Mouse (Mus musculus): ENCODE data around the gene Atg4d. TPM values are rescaled to one million over a fixed set of nuclear protein-coding genes. Genes with fewer than 3 reads are reported as not detected.
"Not testable (repeated sequence)": the region's sequence is repeated elsewhere in the genome, so short reads cannot be mapped to it uniquely, and the experiment has no call there.

Gene Atg4d
- polyA plus RNA-seq, 1 experiment from 2014 or later, result 31.9 TPM

GRCm38 (mm10) chr9:21321513-21321835, 56.4 kb downstream of the Atg4d start:
- Histone ChIP-seq H3K36me3 (ENCODE audit: control insufficient read depth, insufficient read depth, low read length) (no peaks in the 10 kb centered on the region), H3K27ac (replicated peaks; ENCODE audit: low read depth, low read length) (no peak overlapping the region), H3K9me3 (ENCODE audit: control insufficient read depth, low read length) (no peaks in the 10 kb centered on the region), H3K4me2 (ENCODE audit: low read depth, severe bottlenecking) (peak overlapping the region; percentile 61), H3K4me1 (ENCODE audit: control insufficient read depth, insufficient read depth, low read length) (peaks cover 10% of the 10 kb centered on the region), H3K27me3 (ENCODE audit: control insufficient read depth, insufficient read depth, low read length) (no peaks in the 10 kb centered on the region), H3K9ac (ENCODE audit: low read length) (peak overlapping the region; percentile 76), H3K4me3 (ENCODE audit: low read depth, low read length) (peak overlapping the region; percentile 76)
- DNase-seq (ENCODE audit: low spot score), result no peak
- ATAC-seq (ENCODE audit: insufficient number of reproducible peaks, low FRiP score, low TSS enrichment, low read depth), result no peak
- 14% methylated on average over 6 of the region's 6 CpGs for whole genome bisulfite sequencing

- H3K27ac ChIP-seq (replicated peaks; ENCODE audit: low read depth, low read length), result no peak overlapping the region
- DNase-seq (ENCODE audit: low spot score), result no peak
- H3K36me3 ChIP-seq (ENCODE audit: control insufficient read depth, insufficient read depth, low read length), result no peaks in the 10 kb centered on the region
- no peak for ATAC-seq (ENCODE audit: insufficient number of reproducible peaks, low FRiP score, low TSS enrichment, low read depth)
- no peak overlapping the region for H3K9ac ChIP-seq (ENCODE audit: low read length)
- H3K4me3 ChIP-seq (ENCODE audit: low read depth, low read length), result no peak overlapping the region
- H3K9me3 ChIP-seq (ENCODE audit: control insufficient read depth, low read length), result no peaks in the 10 kb centered on the region
- no peak overlapping the region for H3K4me2 ChIP-seq (ENCODE audit: low read depth, severe bottlenecking)
- H3K27me3 ChIP-seq (ENCODE audit: control insufficient read depth, insufficient read depth, low read length), result no peaks in the 10 kb centered on the region
- peaks cover 10% of the 10 kb centered on the region for H3K4me1 ChIP-seq (ENCODE audit: control insufficient read depth, insufficient read depth, low read length)
- WGBS, result 86% methylated on average over 19 of the region's 19 CpGs
Measured at GRCm38 (mm10) chr9:21322211-21322916, 57.3 kb downstream of the Atg4d start.

- not testable (repeated sequence) for H3K36me3 ChIP-seq (ENCODE audit: control insufficient read depth, insufficient read depth, low read length); H3K9ac ChIP-seq (ENCODE audit: low read length); H3K9me3 ChIP-seq (ENCODE audit: control insufficient read depth, low read length); H3K4me2 ChIP-seq (ENCODE audit: low read depth, severe bottlenecking); H3K4me3 ChIP-seq (ENCODE audit: low read depth, low read length); DNase-seq (ENCODE audit: low spot score); ATAC-seq (ENCODE audit: insufficient number of reproducible peaks, low FRiP score, low TSS enrichment, low read depth); H3K27me3 ChIP-seq (ENCODE audit: control insufficient read depth, insufficient read depth, low read length); H3K27ac ChIP-seq (replicated peaks; ENCODE audit: low read depth, low read length)
- 90% methylated on average over 7 of the region's 8 CpGs for WGBS
- H3K4me1 ChIP-seq (ENCODE audit: control insufficient read depth, insufficient read depth, low read length), result peaks cover 10% of the 10 kb centered on the region
Measured at GRCm38 (mm10) chr9:21322917-21323297, 57.8 kb downstream of the Atg4d start.

- 95% methylated on average over 11 of the region's 11 CpGs for WGBS
Measured at GRCm38 (mm10) chr9:21324269-21324668, 59.2 kb downstream of the Atg4d start.

More at GRCm38 (mm10) chr9:21324269-21324668, 59.2 kb downstream of the Atg4d start:
- Histone ChIP-seq H3K9me3 (ENCODE audit: control insufficient read depth, low read length) (no peaks in the 10 kb centered on the region), H3K9ac (ENCODE audit: low read length) (no peak overlapping the region), H3K36me3 (ENCODE audit: control insufficient read depth, insufficient read depth, low read length) (no peaks in the 10 kb centered on the region), H3K4me1 (ENCODE audit: control insufficient read depth, insufficient read depth, low read length) (peaks cover 10% of the 10 kb centered on the region), H3K4me2 (ENCODE audit: low read depth, severe bottlenecking) (no peak overlapping the region), H3K4me3 (ENCODE audit: low read depth, low read length) (no peak overlapping the region), H3K27ac (replicated peaks; ENCODE audit: low read depth, low read length) (no peak overlapping the region), H3K27me3 (ENCODE audit: control insufficient read depth, insufficient read depth, low read length) (no peaks in the 10 kb centered on the region)
- ATAC-seq (ENCODE audit: insufficient number of reproducible peaks, low FRiP score, low TSS enrichment, low read depth), result no peak
- no peak for DNase-seq (ENCODE audit: low spot score)

Other genes with a start within 250 kb of the Atg4d start
- 5.5 and 8.3 TPM in 2 replicates for gene Icam1, start 249.3 kb upstream of the Atg4d start, polyA plus RNA-seq (2014; fragmentation: Nextera tagmentation; extraction: Ambion mirVana)
- 3.6 and 5.3 TPM in 2 replicates for gene Icam4, start 235.9 kb upstream of the Atg4d start, polyA plus RNA-seq (2014; fragmentation: Nextera tagmentation; extraction: Ambion mirVana)
- not detected in 2 replicates for gene Icam5, start 233.2 kb upstream of the Atg4d start, polyA plus RNA-seq (2014; fragmentation: Nextera tagmentation; extraction: Ambion mirVana)
- 1.4 and 2.4 TPM in 2 replicates for gene Zglp1, start 198.2 kb upstream of the Atg4d start, polyA plus RNA-seq (2014; fragmentation: Nextera tagmentation; extraction: Ambion mirVana)
- 0.27 and 0.52 TPM in 2 replicates for gene Gm49373, start 192.2 kb upstream of the Atg4d start, polyA plus RNA-seq (2014; fragmentation: Nextera tagmentation; extraction: Ambion mirVana)
- gene Fdx1l, start 191.7 kb upstream of the Atg4d start, polyA plus RNA-seq (2014; fragmentation: Nextera tagmentation; extraction: Ambion mirVana), result 57.5 and 60.1 TPM in 2 replicates
- gene Gm38431, start 173.3 kb upstream of the Atg4d start, polyA plus RNA-seq (2014; fragmentation: Nextera tagmentation; extraction: Ambion mirVana), result 4.1 TPM in 2 replicates
- 99.1 and 104 TPM in 2 replicates for gene Raver1, start 173.3 kb upstream of the Atg4d start, polyA plus RNA-seq (2014; fragmentation: Nextera tagmentation; extraction: Ambion mirVana)
- gene Tyk2, start 134.1 kb upstream of the Atg4d start, polyA plus RNA-seq (2014; fragmentation: Nextera tagmentation; extraction: Ambion mirVana), result 8.1 and 9.7 TPM in 2 replicates
- 407 and 424 TPM in 2 replicates for gene Cdc37, start 115.3 kb upstream of the Atg4d start, polyA plus RNA-seq (2014; fragmentation: Nextera tagmentation; extraction: Ambion mirVana)
- 3.3 and 5.3 TPM in 2 replicates for gene Pde4a, start 99.6 kb upstream of the Atg4d start, polyA plus RNA-seq (2014; fragmentation: Nextera tagmentation; extraction: Ambion mirVana)
- 31.1 and 35.2 TPM in 2 replicates for gene Keap1, start 25.9 kb upstream of the Atg4d start, polyA plus RNA-seq (2014; fragmentation: Nextera tagmentation; extraction: Ambion mirVana)
- 0.38 and 0.39 TPM in 2 replicates for gene S1pr5, start 16.9 kb upstream of the Atg4d start, polyA plus RNA-seq (2014; fragmentation: Nextera tagmentation; extraction: Ambion mirVana)
- 14.1 and 16.2 TPM in 2 replicates for gene Kri1, start 22.7 kb downstream of the Atg4d start, polyA plus RNA-seq (2014; fragmentation: Nextera tagmentation; extraction: Ambion mirVana)
- gene Cdkn2d, start 26.1 kb downstream of the Atg4d start, polyA plus RNA-seq (2014; fragmentation: Nextera tagmentation; extraction: Ambion mirVana), result 40.6 and 42.7 TPM in 2 replicates
- 8.0 and 8.2 TPM in 2 replicates for gene Ap1m2, start 47.0 kb downstream of the Atg4d start, polyA plus RNA-seq (2014; fragmentation: Nextera tagmentation; extraction: Ambion mirVana)
- 79.9 and 84.5 TPM in 2 replicates for gene Slc44a2, start 55.4 kb downstream of the Atg4d start, polyA plus RNA-seq (2014; fragmentation: Nextera tagmentation; extraction: Ambion mirVana)
- gene Ilf3, start 102.6 kb downstream of the Atg4d start, polyA plus RNA-seq (2014; fragmentation: Nextera tagmentation; extraction: Ambion mirVana), result 268 and 285 TPM in 2 replicates
- gene Qtrt1, start 146.5 kb downstream of the Atg4d start, polyA plus RNA-seq (2014; fragmentation: Nextera tagmentation; extraction: Ambion mirVana), result 48.3 and 50.3 TPM in 2 replicates
- gene Dnm2, start 159.6 kb downstream of the Atg4d start, polyA plus RNA-seq (2014; fragmentation: Nextera tagmentation; extraction: Ambion mirVana), result 66.4 and 67.0 TPM in 2 replicates
- 97.0 and 99.6 TPM in 2 replicates for gene Tmed1, start 245.0 kb downstream of the Atg4d start, polyA plus RNA-seq (2014; fragmentation: Nextera tagmentation; extraction: Ambion mirVana)